Mouse (Mus musculus): ENCODE measurements around the gene Mxd3.

Mxd3 gene

DNA sequence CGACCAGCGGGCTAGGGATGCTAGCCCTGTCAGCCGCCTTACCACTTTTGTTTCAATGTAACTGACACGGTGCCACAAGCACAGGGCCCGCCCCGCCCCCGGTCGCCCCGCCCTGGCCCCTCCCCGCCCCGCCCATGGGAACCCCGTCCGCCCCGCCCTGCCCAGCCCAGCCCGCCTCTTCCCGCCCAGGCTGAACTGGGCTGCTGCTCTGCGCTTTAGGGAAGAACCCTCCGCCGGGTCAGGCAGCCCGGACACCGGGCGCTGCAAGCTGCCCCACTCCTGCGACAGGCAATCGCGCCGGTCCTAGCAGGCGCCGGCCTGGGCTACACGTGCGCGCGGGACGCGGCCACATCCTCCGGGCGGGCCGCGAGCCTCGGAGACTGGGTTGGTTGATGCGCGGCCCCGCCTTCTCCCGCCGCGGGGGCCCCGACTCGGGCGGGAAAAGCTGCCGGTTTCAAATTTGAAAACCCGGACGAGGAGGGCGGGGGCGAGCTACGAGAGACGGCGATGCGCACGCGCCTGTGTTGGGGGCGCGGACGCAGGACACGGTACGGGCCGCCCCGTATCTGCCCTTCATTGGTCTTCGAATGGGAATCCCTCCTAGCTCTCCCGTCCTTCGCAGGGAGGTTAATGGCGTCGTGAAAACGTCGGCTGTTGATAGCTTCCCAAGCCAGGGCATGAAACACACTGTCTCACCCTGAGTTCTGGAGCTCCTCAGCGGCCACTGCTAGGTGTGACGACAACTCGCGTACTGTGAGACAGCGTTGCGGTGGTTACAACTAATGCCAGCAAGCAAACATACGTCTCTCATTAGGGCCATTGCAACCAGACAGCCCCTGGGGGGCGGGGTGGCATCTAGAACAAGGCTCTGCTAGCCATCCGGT lies at the start of gene Mxd3:
TSS of gene Mxd3 (minus strand) at position 141 of the 884 bp plus-strand sequence.
- peak; percentile 89 for DNase-seq (ENCODE audit: low read depth, low spot score)

DNA sequence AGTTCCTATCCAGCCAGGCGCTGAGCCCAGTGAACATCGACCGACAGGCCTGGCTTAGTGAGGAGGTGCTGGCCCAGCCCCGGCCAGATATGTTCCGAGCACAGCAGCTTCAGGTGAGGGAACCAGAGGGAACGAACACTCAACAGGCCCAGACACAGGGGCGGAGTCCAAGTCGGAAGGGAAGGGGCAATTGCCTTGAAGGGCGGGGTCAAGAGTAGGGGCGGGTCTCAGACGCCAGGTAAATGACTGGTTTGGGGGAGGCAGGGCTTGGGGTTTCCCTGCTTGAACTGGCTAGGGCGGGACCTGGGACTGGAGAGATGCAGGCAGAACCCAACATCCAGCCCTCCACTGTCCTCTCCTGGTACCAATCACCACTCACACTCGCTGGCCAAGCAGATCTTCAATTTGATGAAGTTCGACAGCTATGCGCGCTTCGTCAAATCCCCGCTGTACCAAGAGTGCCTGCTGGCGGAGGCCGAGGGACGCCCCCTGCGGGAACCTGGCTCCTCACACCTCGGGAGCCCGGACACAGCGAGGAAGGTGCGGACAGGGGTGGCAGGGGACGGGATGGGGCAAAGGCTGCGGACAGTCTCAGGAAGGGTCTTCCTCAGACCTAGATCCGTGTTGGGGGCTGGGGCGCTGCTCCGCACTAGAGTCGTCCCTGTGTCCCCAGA lies 49.4 kb upstream of the Mxd3 start:
- no peak for DNase-seq (ENCODE audit: low read depth, low spot score)

DNA sequence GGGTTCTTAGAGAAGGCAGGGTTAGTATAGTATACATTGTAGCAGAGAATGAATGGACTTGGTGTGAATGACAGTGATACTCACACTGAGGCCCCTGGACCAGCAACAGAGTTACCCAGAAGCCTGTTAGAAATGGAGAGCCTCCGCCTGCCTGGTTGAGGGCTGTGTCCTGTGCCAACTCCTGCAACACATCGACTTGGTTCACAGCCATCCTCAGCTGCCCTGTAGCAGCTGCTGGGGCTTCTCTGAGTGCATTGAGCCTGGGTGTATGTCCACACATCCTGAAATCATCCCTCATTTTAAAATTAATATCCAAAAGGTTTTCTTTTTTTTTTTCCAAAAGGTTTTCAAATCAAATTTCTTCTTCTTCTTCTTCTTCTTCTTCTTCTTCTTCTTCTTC lies 46.3 kb upstream of the Mxd3 start:
- no peak for DNase-seq (ENCODE audit: low read depth, low spot score)

DNA sequence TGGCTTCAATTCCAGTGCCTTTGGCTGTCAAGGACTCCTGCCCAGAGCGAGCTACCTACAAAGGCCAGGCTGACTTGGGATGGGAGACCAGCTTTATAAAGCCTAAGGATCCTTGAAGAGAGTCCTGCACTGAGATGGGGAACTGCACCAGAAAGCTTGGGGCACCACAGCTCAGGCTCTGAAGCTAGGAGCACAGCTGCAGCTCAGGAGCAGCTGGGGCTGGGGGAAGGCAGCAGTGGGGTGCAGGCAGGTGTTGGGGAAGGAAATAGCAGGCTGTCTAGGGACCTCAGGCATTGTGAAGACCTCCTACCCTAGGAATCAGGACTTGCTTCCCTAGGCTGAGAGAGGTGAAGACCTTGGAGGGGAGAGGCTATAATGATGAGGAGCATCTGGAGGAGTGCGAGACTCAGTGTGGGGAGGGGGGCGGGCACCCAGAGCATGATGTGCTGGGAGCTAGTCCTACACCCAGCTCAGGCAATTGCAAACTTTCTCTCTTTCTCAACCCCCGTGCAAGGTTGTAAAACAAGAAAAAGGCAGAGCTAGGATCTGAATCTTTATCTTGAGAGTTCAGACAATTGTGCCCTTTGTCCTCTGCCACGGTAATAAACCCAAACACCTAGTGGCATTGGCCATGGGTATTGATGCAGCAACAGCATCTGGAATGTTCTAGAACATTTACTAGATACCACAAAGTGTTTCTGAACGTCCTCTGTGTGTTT lies 44.7 kb upstream of the Mxd3 start:
- no peak for DNase-seq (ENCODE audit: low read depth, low spot score)

DNA sequence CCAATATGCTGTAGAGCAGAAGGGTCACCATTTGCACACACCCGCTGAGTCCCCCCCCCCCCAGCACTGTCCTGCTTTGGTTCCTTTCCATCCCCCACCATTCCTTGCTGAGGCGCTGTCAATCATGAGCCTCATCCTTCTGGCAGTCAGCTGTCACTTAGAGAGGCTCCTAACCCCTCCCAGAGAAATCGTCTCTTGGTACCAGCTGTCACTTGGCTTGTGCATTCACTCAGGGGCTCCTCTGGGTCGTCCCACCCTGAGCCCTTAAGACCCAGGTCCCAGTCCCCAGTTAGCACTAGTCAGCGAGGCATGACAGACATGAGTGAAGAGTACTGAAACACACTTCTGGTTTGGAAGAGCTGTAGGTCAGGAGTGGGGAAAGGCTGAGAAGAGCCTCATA lies 42.1 kb upstream of the Mxd3 start:
- no peak for DNase-seq (ENCODE audit: low read depth, low spot score)

DNA sequence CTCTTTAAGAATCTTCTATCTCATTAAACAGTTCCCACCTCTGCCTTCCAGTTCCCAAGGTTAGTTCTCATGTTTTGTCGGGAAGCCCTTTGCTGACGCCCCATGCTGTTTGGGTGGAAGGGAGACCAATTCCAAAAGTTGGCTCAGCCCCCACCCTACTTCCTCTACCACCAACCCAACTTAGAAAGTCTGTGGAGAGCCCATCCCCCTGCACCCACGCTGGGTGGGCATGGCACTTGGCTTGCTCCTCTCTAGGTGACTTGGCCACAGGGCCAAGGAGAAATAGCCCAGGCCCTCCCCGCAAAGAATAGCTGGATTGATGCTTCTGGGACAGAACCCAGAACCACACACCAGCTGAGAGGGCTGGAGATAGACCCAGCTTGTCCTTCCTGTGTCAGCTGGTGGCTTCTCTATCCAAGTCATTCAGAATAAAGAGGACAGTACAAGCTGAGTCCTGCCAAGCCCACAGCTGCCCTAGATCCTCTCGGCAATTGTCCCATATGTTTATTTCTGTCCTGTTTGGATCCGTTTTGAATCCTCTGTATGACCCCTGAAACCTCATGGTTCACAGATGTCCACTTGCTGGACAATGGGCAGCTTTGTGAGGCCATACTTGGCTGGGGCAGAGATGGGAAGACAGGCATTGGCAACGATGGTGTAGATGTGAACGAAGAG lies 41.5 kb upstream of the Mxd3 start:
- DNase-seq (ENCODE audit: low read depth, low spot score): no peak

DNA sequence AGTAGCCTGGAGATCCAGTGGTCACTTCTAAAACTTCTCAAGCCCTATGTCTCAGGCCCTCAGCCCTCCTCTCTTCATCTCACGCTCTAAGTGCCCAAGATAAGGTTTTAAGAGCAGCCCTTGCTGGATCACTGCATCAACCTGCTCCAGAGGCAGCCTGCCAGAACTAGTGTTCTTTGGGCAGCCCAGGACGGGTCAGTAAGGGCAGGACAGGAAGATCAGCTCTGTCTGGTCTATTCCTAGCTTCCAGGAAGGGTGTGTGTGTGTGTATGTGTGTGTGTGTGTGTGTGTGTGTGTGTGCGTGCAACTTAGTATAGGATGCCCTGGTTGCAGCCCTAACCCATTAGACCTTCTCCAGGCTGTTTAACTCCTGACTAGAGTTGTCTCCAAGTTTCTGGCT lies 40.6 kb upstream of the Mxd3 start:
- DNase-seq (ENCODE audit: low read depth, low spot score): no peak

DNA sequence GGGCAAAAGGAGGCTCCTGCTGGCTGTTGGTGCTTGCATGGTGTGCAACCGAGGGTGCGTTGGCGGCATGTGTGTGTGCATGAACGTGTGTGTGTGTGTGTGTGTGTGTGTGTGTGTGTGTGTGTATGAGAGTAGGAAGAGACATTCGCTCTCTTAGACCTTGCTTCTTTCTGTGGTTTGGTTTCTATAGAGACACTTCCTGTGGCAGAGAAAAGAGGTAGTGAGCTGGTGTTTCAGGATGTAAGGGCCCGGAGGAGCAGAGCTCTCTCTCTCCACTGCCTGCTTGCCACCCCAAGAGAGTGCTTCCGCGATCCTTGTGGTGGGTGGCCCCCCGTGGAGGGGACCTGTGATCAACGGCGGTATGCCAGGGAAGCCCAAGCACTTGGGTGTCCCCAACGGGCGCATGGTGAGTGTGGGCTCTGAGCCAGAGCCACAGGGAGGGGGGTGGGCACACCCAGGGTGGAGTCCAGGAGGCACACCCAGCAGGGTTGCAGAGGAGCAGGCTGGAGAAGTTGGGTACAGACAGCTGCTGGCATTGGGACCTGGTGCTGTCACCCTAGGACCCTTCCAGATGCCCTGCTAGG lies 40.0 kb upstream of the Mxd3 start, which contains the start of gene Rgs14:
TSS of gene Rgs14 (plus strand) at position 202 of the 584 bp plus-strand sequence.
- no peak for DNase-seq (ENCODE audit: low read depth, low spot score)

DNA sequence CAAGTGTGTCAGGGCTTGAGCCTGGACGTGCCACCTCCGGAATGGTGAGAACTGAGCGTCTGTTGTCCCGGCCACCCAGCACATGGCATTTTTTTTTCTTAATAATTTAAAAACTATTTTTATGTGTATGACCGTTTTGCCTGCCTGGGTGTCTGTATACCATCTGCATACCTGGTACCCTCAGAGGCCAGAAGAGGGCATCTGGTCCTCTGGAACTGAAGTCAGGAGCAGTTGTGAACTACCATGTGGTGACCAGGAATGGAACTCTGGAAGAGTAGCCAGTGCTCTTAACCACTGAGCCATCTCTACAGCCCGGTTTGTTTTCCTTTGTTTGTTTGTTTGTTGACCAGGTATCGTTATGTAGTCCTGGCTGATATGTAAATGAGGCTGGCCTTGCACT lies 38.8 kb upstream of the Mxd3 start:
- no peak for DNase-seq (ENCODE audit: low read depth, low spot score)

DNA sequence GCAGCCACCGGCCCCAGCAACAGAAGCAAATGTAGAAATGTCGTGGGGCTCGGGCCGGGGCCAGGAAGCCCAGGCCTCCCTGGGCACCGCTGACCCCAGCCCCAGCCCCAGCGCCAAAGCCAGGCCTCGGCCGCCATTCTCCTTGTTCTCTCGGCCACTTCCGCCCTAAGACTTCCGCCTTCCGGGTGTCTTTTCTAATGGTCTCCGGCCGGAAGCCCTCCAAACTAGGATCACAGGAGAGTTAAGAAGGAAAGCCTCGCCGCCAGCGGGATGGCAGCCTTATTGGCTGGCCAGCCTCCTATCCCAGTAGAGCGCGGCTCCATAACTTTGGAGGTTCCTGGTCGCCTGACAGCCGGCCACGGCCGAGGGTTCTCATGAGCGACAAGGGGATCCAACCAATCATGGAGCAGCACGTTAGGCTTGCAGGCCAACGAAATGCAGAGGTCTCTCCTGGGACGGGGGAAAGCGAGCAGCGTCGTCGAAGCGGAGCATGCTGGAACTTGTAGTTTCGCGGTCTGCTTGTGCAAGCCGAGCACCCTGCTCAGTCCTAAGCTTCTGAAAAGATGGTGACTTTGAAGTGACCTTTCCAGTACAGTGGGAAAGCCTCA lies 32.9 kb upstream of the Mxd3 start, which contains the start of gene Lman2:
TSS of gene Lman2 (minus strand) at position 331 of the 608 bp plus-strand sequence.
- peak; percentile 99 for DNase-seq (ENCODE audit: low read depth, low spot score)

DNA sequence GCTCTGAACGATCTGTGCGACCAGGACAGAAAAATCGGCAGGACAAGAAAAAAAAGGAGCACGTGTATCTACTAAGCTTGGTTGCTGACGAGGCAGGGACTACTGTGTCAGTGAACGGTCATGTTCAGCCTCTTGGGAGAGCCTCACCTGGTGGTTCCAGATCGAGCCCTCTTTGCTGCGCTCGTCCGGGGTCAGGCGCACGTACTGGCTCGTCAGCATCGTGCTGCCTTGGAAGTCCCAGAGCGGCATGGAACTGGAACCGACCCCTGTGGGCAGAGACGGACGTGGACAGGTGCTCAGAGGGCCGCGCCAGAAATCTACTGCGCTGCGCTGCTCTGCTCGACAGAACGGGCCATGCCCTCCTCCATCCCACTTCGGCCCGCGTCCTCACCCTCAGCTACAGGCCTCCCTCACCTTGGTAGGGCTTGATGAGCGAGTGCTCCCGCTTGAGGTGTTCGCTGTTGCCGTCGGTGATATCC lies 32.4 kb upstream of the Mxd3 start:
- DNase-seq (ENCODE audit: low read depth, low spot score): peak; percentile 15

DNA sequence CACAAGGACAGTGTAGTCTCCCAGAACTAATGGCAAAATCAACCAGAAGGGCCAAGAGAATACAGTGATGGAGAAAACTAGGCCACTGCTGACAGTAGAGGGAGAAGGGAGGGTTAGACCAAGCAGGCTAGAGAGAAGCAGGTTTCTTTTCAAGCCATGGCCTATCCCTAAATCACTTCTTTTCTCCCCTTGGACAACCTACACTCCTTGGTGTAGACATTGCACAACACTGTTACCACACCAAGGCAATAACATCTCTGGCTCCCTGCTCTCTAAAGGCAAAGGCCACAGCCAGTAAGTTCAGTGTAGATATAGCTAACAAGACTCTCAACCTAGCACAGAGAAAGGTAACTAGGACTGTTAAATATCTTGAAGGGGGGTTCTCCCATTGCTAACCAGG lies 31.5 kb upstream of the Mxd3 start:
- no peak for DNase-seq (ENCODE audit: low read depth, low spot score)

DNA sequence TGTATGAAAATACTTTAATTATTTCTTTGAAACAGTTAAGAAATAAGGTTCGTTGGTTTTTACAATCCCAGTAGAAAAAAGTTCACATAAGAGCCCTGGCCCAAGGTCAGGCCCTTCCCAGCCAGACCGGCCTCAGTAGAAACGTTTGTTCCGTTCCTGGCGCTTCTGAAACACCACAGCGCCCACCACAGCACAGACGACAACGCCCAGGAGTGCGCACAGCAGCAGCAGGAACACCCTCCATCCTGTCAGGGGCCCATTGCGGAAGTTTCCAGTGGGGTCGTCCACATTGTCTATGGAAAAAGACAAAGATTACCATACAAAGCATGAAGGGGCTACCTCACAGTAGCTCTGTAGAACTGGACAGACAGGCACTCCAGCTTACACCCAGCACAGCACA lies 17.1 kb upstream of the Mxd3 start:
- DNase-seq (ENCODE audit: low read depth, low spot score): no peak

DNA sequence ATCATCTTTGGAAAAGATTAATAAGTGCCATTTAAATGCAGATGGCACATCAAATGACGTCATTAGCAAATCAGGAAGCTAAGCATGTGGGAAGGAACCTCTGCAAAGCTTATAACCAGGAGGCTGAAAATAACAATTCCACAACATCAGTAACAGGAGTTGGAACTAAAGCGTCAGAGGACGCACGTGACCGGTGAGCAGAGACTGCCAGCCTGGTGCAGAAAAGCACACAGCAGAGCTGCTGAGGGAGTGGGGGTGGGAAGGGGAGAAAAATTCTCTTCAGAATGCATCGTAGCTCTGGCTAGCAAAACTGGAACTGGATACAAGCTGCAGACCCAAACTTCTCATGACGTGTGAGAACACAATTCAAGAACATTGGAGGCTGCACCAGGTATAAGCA lies 14.7 kb upstream of the Mxd3 start:
- DNase-seq (ENCODE audit: low read depth, low spot score): no peak

DNA sequence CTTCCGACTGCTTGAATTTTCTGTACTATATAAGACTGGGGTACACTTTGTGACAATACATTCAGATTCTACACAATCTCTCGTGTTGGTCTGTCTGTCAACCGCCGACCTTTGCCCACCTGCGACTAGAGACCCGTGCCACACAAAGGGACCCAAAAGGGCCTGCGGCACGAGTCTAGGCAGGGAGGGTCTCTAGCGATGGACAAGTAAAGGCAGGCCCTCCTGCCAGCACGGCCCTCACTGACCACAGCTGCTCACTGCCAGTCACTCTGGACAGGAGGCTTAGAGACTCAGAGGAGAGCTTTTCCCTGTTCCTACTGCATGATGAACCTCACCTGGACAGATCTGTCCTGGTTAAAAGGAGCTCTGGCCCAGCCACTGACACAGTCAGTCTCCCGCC lies 12.8 kb upstream of the Mxd3 start:
- DNase-seq (ENCODE audit: low read depth, low spot score): no peak

DNA sequence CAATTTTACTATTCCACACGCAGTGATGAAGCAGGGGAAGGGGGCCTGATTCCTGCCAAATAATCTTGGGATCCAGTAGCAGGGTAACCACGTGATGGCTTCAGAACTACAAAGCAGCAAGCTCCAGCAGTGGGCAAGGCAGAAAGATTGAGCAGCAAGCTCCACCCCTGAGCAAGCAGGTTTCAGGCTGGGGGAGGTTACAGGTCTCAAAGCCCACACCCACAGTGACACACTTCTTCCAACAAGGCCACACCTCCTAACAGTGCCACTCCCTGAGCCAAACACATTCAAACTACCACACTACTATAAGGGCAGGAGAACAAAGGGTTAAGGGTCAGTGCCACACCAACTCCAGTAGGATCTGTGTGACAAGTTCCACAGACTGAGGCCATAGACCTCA lies 9.6 kb upstream of the Mxd3 start:
- no peak for DNase-seq (ENCODE audit: low read depth, low spot score)

DNA sequence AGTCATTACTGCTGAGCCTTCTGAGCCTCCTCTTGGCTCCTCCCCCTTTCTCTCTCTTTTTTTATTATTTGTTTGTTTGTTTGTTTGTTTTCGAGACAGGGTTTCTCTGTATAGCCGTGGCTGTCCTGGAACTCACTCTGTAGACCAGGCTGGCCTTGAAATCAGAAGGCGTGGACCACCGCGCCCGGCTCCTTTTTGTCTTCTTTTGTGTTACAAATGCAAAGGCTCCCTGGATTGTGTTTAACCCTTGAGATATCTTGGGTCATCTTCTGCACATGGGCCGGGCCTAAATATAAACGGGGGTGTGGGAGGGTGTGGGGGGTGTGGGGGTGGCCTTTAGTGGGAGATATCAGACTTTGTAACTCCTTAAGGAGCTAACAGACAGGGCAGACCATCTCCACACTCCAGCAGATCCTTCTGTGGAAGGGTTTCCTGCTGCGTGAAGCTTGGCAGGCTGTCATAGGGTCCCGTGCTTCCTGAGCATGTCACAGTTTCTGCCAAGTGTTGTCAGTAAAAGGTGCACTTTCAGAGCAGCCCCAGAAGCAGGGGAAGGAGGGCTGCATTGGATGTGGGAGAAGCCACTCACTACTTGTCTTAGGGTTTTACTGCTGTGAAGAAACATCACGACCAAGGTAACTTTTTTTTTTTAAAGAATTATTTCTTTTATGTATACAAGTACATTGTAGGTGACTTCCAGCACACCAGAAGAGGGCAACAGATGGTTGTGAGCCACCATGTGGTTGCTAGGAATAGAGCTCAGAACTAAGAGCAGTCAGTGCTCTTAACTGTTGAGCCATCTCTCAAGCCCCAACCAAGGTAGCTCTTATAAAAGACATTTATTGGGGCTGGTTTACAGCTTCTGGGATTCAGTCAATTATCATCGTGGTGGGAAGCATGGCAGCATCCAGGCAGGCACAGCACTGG lies 8.8 kb upstream of the Mxd3 start:
- DNase-seq (ENCODE audit: low read depth, low spot score): no peak

DNA sequence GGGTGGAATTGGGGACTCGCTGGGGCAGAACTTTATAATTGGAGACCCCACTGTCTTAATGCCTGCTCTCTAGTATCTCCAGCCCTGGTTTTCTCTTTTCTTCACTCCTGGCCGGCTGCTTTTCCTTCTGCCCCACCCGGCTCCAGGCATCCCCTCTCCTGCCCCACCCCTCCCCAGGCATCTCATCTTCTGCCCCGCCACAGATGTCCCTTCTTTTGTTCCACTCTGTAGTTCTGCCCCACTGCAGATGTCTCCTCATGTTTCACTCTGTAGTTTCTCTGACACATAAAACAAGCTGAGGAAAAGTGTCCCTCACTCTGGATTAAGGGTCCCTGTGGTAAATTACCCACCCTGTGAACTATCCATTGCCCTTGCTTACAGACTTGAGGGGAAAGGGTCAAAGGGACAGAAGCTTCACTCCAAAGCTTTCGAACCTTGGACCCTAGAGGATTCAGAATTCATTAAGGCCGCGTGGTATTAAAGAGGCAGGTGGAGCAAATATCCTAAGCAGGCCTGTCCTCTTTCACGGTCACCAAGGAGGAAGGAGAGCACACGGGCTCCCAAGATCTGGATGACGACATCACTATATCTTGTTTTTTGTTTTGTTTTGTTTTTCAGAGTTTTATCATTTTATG lies 7.8 kb upstream of the Mxd3 start:
- no peak for DNase-seq (ENCODE audit: low read depth, low spot score)

DNA sequence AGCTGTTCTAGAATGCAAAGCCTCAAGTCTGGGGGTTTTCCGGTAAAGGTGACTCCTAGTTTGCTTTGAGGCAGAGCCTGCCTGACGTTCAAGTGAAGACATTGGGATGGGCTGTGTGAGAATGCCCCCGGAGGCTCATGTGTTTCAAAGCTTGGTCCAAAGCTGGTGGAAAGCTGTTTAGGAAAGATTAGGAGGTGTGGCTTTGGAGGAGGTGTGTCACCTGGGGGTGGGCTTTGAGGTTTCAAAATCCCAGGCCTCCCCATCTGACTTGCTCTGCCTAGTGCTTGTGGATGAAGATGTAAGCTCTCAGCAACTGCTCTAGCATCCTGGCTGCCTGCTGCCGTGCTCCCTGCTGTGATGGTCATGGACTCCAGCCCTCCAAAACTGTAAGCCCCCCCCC lies 6.1 kb upstream of the Mxd3 start:
- DNase-seq (ENCODE audit: low read depth, low spot score): no peak
